Mouse (Mus musculus) embryonic facial prominence, embryonic 11.5 days (tissue): Measurements from ENCODE around the gene Celsr1. TPM values are rescaled to one million over a fixed set of nuclear protein-coding genes. Genes with fewer than 3 reads are reported as not detected.
A peak's percentile ranks its signal among the peaks of the same experiment; 100 is the strongest.

Experiments
- ATAC-seq: fragments of 200-750 bp; cut with Nextera tagmentation; replicated peaks from 2 replicates; pipeline ENCODE4 v1.8.0; 2017; ENCODE audit warnings: low read depth; ENCODE audit not compliant: insufficient number of reproducible peaks, low FRiP score, low TSS enrichment
- DNase-seq: peaks from one replicate; pipeline ENCODE4 v3.0.0-alpha.2; 2015; ENCODE audit warnings: low spot score
- H3K27ac ChIP-seq: fragments of 300-500 bp; sonication (generic); replicated peaks from 2 replicates; pipeline ENCODE4 v1.5.1; 2014; ENCODE audit warnings: mild to moderate bottlenecking, low read depth, low read length, control low read depth
- H3K27me3 ChIP-seq: fragments of 300-500 bp; sonication (generic); 2 replicates; pipeline ENCODE4 v1.6.1; 2014; ENCODE audit warnings: mild to moderate bottlenecking, low read length, moderate library complexity, mixed read lengths; ENCODE audit not compliant: control insufficient read depth, insufficient read depth
- H3K36me3 ChIP-seq: fragments of 300-500 bp; sonication (generic); replicated peaks from 2 replicates; pipeline ENCODE4 v1.6.1; 2014; ENCODE audit warnings: low read depth, mild to moderate bottlenecking, low read length, moderate library complexity, mixed read lengths; ENCODE audit not compliant: control insufficient read depth, insufficient read depth
- H3K4me1 ChIP-seq: fragments of 300-500 bp; sonication (generic); 2 replicates; pipeline ENCODE4 v1.6.1; 2014; ENCODE audit warnings: low read length, mixed read lengths; ENCODE audit not compliant: control insufficient read depth, insufficient read depth
- H3K4me2 ChIP-seq: fragments of 300-500 bp; sonication (generic); 2 replicates; pipeline ENCODE4 v1.6.1; 2014; ENCODE audit warnings: low read depth, mild to moderate bottlenecking, control low read depth, low read length, moderate library complexity
- H3K4me3 ChIP-seq: fragments of 300-500 bp; sonication (generic); 2 replicates; pipeline ENCODE4 v1.5.1; 2014; ENCODE audit warnings: low read depth, low read length, control low read depth
- H3K9ac ChIP-seq: fragments of 300-500 bp; sonication (generic); replicated peaks from 2 replicates; pipeline ENCODE4 v1.6.1; 2014; ENCODE audit warnings: mild to moderate bottlenecking, control low read depth, low read length
- H3K9me3 ChIP-seq: fragments of 300-500 bp; sonication (generic); replicated peaks from 2 replicates; pipeline ENCODE4 v1.6.1; 2016; ENCODE audit warnings: mild to moderate bottlenecking, low read length, inconsistent platforms, mixed read lengths; ENCODE audit not compliant: control insufficient read depth
- WGBS: fragments of 180-500 bp; shearing (Covaris S2); extraction: QIAGEN DNeasy Blood & Tissue Kit; methylation state at CpG from one replicate; pipeline ENCODE4 v1.1.7; 2014; 5-methylcytosine and 5-hydroxymethylcytosine counted together
- polyA plus RNA-seq: library from polyadenylated mRNA; unstranded; fragments of >200 nt; fragmentation: Nextera tagmentation; extraction: Ambion mirVana; gene quantifications from 2 replicates; pipeline ENCODE4 v1.2.1, GENCODE M21; 2014

The Celsr1 gene
- polyA plus RNA-seq, 1 experiment from 2014 or later: 2.0 TPM

DNA sequence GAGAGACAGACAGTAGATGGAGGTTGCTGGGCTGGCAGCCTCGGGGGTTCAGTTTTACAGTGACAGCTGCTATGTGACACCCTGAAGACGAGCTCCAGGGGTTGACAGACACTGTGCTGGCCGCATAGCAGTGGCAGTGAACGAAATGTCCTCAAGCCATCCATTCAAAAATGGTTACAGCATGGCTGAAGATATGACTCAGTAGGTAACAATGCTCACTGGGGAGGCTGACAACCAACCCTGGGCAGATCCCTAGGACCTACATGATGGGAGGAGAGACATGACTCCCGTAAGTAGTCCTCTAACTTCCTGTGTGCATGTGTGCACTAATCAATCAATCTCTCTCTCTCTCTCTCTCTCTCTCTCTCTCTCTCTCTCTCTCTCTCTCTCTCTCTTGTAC is 45.7 kb downstream of the Celsr1 start:
- DNase-seq (no peak), ATAC-seq (no peak)
- Histone ChIP-seq H3K36me3 (no peaks in the 10 kb centered on the region), H3K9ac (no peak overlapping the region), H3K9me3 (no peaks in the 10 kb centered on the region), H3K27ac (no peak overlapping the region), H3K4me2 (no peak overlapping the region), H3K4me1 (no peaks in the 10 kb centered on the region), H3K4me3 (no peak overlapping the region), H3K27me3 (no peaks in the 10 kb centered on the region)
- 78% methylated on average over 5 of the region's 5 CpGs for WGBS

DNA sequence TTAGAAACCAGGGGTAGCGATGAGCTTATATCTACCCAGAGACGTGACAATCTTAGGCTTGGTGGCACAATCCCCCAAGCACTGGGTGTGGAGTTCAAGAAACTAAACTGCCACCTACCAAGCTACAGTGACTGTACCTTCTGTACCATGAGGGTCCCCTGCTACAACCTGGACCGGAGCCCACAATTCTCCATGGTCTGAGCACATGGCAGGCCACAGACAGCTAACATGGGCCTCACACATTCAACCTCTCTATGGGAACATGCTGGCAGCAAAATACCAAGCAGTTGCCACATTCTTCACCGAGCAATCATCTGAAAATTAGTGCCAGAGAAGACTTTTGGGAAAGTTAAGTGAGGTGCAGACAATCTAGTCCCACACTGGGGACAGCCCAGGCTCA is 47.4 kb downstream of the Celsr1 start:
- WGBS: 89% methylated on average over 4 of the region's 4 CpGs
- ATAC-seq: no peak
- Histone ChIP-seq H3K36me3 (no peaks in the 10 kb centered on the region), H3K9ac (no peak overlapping the region), H3K4me1 (no peaks in the 10 kb centered on the region), H3K27ac (no peak overlapping the region), H3K9me3 (no peaks in the 10 kb centered on the region), H3K27me3 (no peaks in the 10 kb centered on the region), H3K4me3 (no peak overlapping the region), H3K4me2 (no peak overlapping the region)
- DNase-seq: no peak

DNA sequence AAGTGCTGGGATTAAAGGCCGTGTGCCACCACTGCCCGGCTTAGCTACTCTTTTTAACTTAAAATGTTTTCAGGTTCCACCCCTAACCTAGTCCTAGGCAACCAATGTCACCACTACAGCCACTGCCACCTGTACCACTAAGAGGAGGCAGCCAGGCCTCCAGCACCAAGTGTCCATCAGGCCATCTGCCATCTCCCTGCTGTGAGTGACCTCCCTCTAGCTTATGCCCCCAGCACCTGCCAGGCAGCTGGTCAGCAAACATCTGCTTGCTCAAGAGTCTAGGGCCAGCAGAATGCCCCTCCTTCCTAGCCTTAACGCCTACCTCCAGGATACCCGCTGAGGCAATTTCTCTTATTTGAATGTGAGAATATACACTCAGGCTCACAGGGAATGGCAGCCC is 48.0 kb downstream of the Celsr1 start:
- Histone ChIP-seq H3K4me3 (no peak overlapping the region), H3K9me3 (no peaks in the 10 kb centered on the region), H3K27me3 (no peaks in the 10 kb centered on the region), H3K27ac (no peak overlapping the region), H3K4me2 (no peak overlapping the region), H3K9ac (no peak overlapping the region), H3K36me3 (no peaks in the 10 kb centered on the region), H3K4me1 (no peaks in the 10 kb centered on the region)
- DNase-seq (no peak), ATAC-seq (no peak)
- WGBS: 85% methylated on average over 4 of the region's 4 CpGs

DNA sequence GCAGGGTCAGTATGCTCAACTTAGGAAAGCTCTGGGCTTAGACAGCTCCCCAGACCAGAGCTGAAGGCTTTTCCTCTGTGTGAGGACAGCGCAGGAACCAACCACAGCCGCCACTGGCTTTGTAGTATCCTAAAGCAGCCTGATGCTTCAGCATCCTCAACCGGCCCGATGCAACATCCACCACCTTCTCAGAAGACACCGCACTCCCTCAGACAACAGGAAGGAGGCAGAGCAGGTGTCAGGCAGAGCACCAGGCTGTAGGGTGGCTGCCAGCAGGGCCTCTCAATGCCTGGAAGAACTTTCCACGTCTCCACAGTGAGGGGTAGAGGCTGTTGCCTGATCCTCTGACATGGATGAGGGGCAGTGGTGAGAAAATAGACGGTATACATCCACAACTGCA is 50.4 kb downstream of the Celsr1 start:
- Histone ChIP-seq H3K9me3 (no peaks in the 10 kb centered on the region), H3K4me1 (no peaks in the 10 kb centered on the region), H3K9ac (no peak overlapping the region), H3K4me2 (no peak overlapping the region), H3K27me3 (no peaks in the 10 kb centered on the region), H3K36me3 (no peaks in the 10 kb centered on the region), H3K27ac (no peak overlapping the region), H3K4me3 (no peak overlapping the region)
- WGBS: 81% methylated on average over 7 of the region's 7 CpGs
- no peak for ATAC-seq
- no peak for DNase-seq

DNA sequence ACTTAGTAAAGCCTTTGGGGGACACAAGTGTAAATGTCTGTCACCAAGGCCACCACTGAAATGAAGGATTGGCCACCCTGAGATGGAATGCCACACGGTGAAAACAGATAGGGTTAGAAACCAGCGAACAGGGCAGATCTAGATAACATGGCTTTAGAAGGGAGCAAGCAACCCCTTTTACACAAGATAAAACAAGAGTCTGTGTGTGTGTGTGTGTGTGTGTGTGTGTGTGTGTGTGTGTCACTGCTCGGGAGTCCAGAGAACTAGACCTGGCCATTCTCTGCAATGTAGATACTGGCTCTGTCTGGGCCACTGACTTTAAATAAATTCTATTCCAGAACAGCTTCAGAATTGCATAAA is 51.2 kb downstream of the Celsr1 start:
- Histone ChIP-seq H3K27ac (no peak overlapping the region), H3K36me3 (no peaks in the 10 kb centered on the region), H3K9ac (no peak overlapping the region), H3K4me1 (no peaks in the 10 kb centered on the region), H3K4me2 (no peak overlapping the region), H3K9me3 (no peaks in the 10 kb centered on the region), H3K4me3 (no peak overlapping the region), H3K27me3 (no peaks in the 10 kb centered on the region)
- 74% methylated on average over 3 of the region's 3 CpGs for WGBS
- no peak for ATAC-seq
- no peak for DNase-seq

DNA sequence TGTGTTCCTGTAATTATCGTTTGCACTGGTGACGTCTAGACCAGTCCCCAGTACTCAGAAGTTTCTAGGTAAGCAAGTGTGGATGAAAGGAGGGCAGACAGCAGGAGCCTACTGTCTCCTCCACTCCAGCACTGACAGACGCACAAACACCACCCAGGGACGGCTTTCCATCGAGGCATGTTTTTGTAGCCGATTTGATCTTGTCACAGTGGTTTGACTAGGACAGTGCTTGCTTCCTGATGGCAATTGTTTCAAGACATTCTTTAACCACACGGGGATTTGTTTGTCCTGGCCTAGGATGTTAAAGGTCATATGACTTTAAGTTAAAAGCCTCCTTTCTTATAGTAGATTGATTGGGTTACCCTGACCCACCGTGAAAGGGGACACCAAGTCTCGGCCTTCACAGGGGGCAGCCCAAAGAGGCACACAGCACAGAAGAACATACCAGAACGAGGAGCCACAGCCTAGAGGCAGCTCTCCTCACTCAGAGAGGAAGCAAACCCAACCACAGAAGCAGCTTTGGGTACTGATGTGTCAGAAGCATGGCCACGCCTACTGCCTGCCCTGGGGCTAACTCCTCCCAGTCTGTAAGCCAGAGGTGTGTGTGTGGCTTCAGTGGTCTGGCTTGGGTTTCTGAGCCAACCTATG is 51.7 kb downstream of the Celsr1 start:
- Histone ChIP-seq H3K9me3 (no peaks in the 10 kb centered on the region), H3K27ac (no peak overlapping the region), H3K4me2 (no peak overlapping the region), H3K9ac (no peak overlapping the region), H3K36me3 (no peaks in the 10 kb centered on the region), H3K4me3 (no peak overlapping the region), H3K27me3 (no peaks in the 10 kb centered on the region), H3K4me1 (no peaks in the 10 kb centered on the region)
- DNase-seq (peak; percentile 53), ATAC-seq (no peak)
- 18% methylated on average over 11 of the region's 11 CpGs for WGBS

DNA sequence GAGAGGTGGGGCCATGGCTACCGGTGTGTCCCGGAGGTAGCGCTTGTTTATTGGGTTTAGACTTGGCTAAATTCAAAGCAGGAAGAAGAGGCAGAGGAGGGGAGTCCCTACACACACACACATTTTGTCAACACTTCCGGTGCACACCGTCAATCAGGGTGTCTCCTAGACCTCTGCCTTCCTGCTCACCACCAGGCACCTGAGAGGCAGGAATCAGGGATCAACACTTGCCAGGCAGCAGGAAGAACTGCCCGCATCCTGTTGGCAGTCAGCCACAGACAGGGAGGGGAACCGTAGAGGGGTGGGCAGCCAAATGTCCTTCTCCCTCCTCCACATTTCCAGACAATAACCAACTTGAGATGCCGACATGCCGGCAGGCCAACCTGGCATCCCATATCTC is 56.5 kb downstream of the Celsr1 start:
- Histone ChIP-seq H3K4me1 (no peaks in the 10 kb centered on the region; the same call in 1 of the 2 replicates), H3K27ac (no peak overlapping the region), H3K9me3 (no peaks in the 10 kb centered on the region), H3K9ac (no peak overlapping the region), H3K4me3 (no peak overlapping the region), H3K4me2 (no peak overlapping the region), H3K27me3 (no peaks in the 10 kb centered on the region), H3K36me3 (no peaks in the 10 kb centered on the region)
- DNase-seq (no peak), ATAC-seq (no peak)
- WGBS: 81% methylated on average over 9 of the region's 9 CpGs

DNA sequence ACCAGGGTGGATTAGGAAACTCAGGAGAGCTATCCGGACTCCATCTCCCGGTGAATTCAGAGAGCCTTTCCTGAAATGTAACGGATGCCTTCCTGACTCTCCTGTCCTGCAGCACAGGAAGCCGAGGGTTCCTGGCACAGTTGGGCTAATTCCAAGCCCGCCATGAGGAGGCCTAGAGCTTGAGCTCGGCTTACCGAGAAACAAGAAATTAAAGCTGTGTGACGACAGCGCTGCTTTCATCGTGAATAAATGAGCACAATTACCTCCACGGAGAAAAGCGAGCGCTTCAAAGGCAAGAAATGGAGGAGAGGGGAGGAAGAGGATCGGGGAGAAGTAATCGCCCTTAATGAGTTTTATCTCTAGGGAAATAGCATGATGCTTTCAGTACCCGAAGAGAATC is 57.8 kb downstream of the Celsr1 start:
- Histone ChIP-seq H3K27me3 (no peaks in the 10 kb centered on the region), H3K4me1 (no peaks in the 10 kb centered on the region; the same call in 1 of the 2 replicates), H3K9me3 (no peaks in the 10 kb centered on the region), H3K27ac (no peak overlapping the region), H3K4me3 (no peak overlapping the region), H3K4me2 (no peak overlapping the region), H3K36me3 (no peaks in the 10 kb centered on the region), H3K9ac (no peak overlapping the region)
- WGBS: 27% methylated on average over 16 of the region's 16 CpGs
- DNase-seq: no peak
- no peak for ATAC-seq
